Mouse (Mus musculus) layer of hippocampus, postnatal 25 days (tissue): Measurements from ENCODE around the gene Mkrn2. TPM values are rescaled to one million over a fixed set of nuclear protein-coding genes. Genes with fewer than 3 reads are reported as not detected.

Experiments used
- total RNA-seq, 2 experiments: library from RNA; stranded (reverse); gene quantifications; 2 replicates each; pipeline ENCODE4 v1.2.3; 2021

Gene Mkrn2
- total RNA-seq, 2 experiments from 2014 or later: 37.8 to 43.2 TPM

Other genes with a start within 250 kb of the Mkrn2 start
- gene Pparg, start 241.0 kb upstream of the Mkrn2 start, total RNA-seq: 1 to 10 TPM; 1.1 to 1.2 TPM
- gene Tsen2, start 57.2 kb upstream of the Mkrn2 start, total RNA-seq: 10 to 100 TPM; 24.8 to 25.5 TPM
- gene Mkrn2os, start 9.3 kb upstream of the Mkrn2 start, total RNA-seq: not detected
- gene Raf1, start 74.7 kb downstream of the Mkrn2 start, total RNA-seq: 100 to 1,000 TPM in 1 of 2 experiments, 10 to 100 TPM in 1; 83.6 to 106 TPM
- under 1 TPM in 1 of 2 experiments, not detected in 1; 0.62 TPM for gene Tmem40, start 160.5 kb downstream of the Mkrn2 start, total RNA-seq
- 1 to 10 TPM; 2.7 to 3.8 TPM for gene Cand2, start 172.6 kb downstream of the Mkrn2 start, total RNA-seq
- 100 to 1,000 TPM; 471 to 520 TPM for gene Rpl32, start 206.8 kb downstream of the Mkrn2 start, total RNA-seq
- gene Efcab12, start 236.5 kb downstream of the Mkrn2 start, total RNA-seq: 1 to 10 TPM; 2.8 to 3.8 TPM